Mouse (Mus musculus) ES-Bruce4 (cell line): Measurements from ENCODE around the gene Fhit.

Experiments
- CTCF ChIP-seq: IDR thresholded peaks from one replicate; pipeline ENCODE4 v1.8.1; 2011; ENCODE audit warnings: low read depth, low read length
- EP300 ChIP-seq: IDR thresholded peaks from 2 replicates; pipeline ENCODE4 v1.6.1; 2011; ENCODE audit warnings: low read depth, low read length; ENCODE audit not compliant: insufficient read depth
- POLR2A ChIP-seq: IDR thresholded peaks from one replicate; pipeline ENCODE4 v1.8.1; 2011; ENCODE audit warnings: low read length; ENCODE audit not compliant: insufficient read depth

DNA sequence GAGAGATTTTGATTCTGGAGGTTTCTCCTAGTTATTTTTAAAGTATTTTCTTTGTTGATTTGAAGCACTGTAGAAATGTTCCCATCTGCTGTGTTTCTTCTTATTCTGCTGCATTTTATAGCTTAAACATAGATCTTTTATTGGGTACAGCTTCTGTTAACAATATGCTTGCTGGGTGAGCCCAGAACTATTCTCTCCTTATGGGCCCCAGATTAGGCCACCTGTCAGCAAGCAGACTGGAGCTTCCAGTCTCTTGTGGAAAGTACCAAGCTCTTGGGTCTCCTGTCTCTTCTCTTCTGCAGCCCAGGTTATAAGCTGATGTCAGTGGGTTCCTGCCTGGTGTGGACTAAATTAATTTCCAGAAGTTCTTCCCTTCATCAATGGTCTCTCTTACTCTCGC is 1513.4 kb downstream of the Fhit start:
- TF ChIP-seq CTCF, result no peak
- TF ChIP-seq POLR2A, result no peak
- TF ChIP-seq EP300, result no peak
